Mouse (Mus musculus) myocyte (in vitro differentiated cells): ENCODE measurements around the gene Tnfrsf23.

Experiments used
- CEBPB ChIP-seq: IDR thresholded peaks from 2 replicates; pipeline ENCODE4 v1.6.1; 2011; ENCODE audit warnings: mild to moderate bottlenecking, moderate library complexity; ENCODE audit not compliant: poor library complexity, insufficient read depth, severe bottlenecking
- MAX ChIP-seq: IDR thresholded peaks from one replicate; pipeline ENCODE4 v1.6.1; 2011; ENCODE audit warnings: low read depth, mild to moderate bottlenecking, control low read depth
- MYOG ChIP-seq, 3 experiments: IDR thresholded peaks; one replicate each; pipeline ENCODE4 v1.6.1; 2011; ENCODE audit warnings: control low read depth in 2 of 3, low read depth in 2 of 3, mild to moderate bottlenecking in 2 of 3; ENCODE audit not compliant: insufficient read length in 2 of 3, control insufficient read depth in 1 of 3, insufficient read depth in 1 of 3
- POLR2A ChIP-seq: IDR thresholded peaks from one replicate; pipeline ENCODE4 v1.6.1; 2011; ENCODE audit warnings: low read depth, mild to moderate bottlenecking, control low read depth, moderate library complexity; ENCODE audit not compliant: insufficient read length
- POLR2AphosphoS2 ChIP-seq: IDR thresholded peaks from one replicate; pipeline ENCODE4 v1.6.1; 2011; ENCODE audit warnings: low read depth, control low read depth; ENCODE audit not compliant: insufficient read length
- REST ChIP-seq: IDR thresholded peaks from one replicate; pipeline ENCODE4 v1.6.1; 2011; ENCODE audit warnings: mild to moderate bottlenecking, control low read depth, moderate library complexity; ENCODE audit not compliant: insufficient read depth, insufficient read length
- TCF12 ChIP-seq: IDR thresholded peaks from one replicate; pipeline ENCODE4 v1.6.1; 2011; ENCODE audit warnings: mild to moderate bottlenecking, control low read depth; ENCODE audit not compliant: poor library complexity, insufficient read depth, severe bottlenecking
- TCF3 ChIP-seq: IDR thresholded peaks from one replicate; pipeline ENCODE4 v1.6.1; 2011; ENCODE audit warnings: low read depth, control low read depth; ENCODE audit not compliant: insufficient read length
- USF1 ChIP-seq: IDR thresholded peaks from one replicate; pipeline ENCODE4 v1.6.1; 2011; ENCODE audit warnings: low read depth, mild to moderate bottlenecking, control low read depth, moderate library complexity

DNA sequence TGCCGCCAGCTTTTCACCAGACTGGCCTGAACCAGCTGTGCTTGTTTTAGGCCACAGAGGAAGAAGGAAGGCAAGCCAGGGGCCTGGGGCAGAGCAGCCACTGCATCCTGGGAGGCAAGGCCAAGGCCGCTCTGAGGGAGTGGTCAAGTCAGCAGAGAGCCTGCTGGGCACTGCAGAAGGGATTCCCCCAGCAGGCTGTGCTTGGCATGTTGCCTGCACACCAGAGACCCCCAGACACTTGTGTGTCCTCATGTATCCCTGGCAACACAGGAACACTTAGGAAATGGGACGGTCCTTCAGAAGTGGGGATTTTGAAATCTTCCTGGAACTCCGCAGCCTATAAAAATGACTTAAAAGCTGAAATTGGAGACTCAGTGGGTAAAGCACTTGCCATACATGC, 26.4 kb upstream of the Tnfrsf23 start:
- TF ChIP-seq POLR2A (no peak), USF1 (no peak), POLR2AphosphoS2 (no peak), MYOG (IDR thresholded peaks at IDR 0.05; ENCODE audit: control insufficient read depth in 1 of 3, insufficient read depth in 1 of 3, insufficient read length in 2 of 3, low read depth in 2 of 3) (no peak), TCF3 (no peak), REST (no peak), TCF12 (no peak), MAX (no peak), CEBPB (no peak)
